Mouse (Mus musculus) testis, adult 2 months (tissue): ENCODE data around the gene Calml4. TPM values are rescaled to one million over a fixed set of nuclear protein-coding genes. Genes with fewer than 3 reads are reported as not detected.

ENCODE experiments used
- H3K27ac ChIP-seq: fragments of 200-500 bp; 2 replicates; pipeline ENCODE4 v1.5.1; 2012; ENCODE audit warnings: low read depth, low read length; ENCODE audit not compliant: control insufficient read depth, insufficient read depth
- H3K27me3 ChIP-seq: fragments of 200-500 bp; 2 replicates; pipeline ENCODE4 v1.6.1; 2012; ENCODE audit warnings: mild to moderate bottlenecking, low read length, moderate library complexity; ENCODE audit not compliant: control insufficient read depth, insufficient read depth
- H3K36me3 ChIP-seq: fragments of 200-500 bp; 2 replicates; pipeline ENCODE4 v1.6.1; 2012; ENCODE audit warnings: mild to moderate bottlenecking, low read length; ENCODE audit not compliant: control insufficient read depth, insufficient read depth
- H3K4me1 ChIP-seq: fragments of 200-500 bp; 2 replicates; pipeline ENCODE4 v1.6.1; 2012; ENCODE audit warnings: low read length; ENCODE audit not compliant: control insufficient read depth, insufficient read depth
- H3K4me3 ChIP-seq: fragments of 200-500 bp; 2 replicates; pipeline ENCODE4 v1.5.1; 2012; ENCODE audit warnings: low read depth, mild to moderate bottlenecking, low read length, moderate library complexity, mixed read lengths; ENCODE audit not compliant: control insufficient read depth
- CTCF ChIP-seq: fragments of 200-500 bp; IDR thresholded peaks from 2 replicates; pipeline ENCODE4 v1.5.1; 2012; ENCODE audit warnings: low read depth, mild to moderate bottlenecking, inconsistent platforms, low read length, moderate library complexity; ENCODE audit not compliant: control insufficient read depth, insufficient read depth, insufficient replicate concordance
- POLR2A ChIP-seq: fragments of 200-500 bp; IDR thresholded peaks from 2 replicates; pipeline ENCODE4 v1.6.1; 2012; ENCODE audit warnings: low read depth, mild to moderate bottlenecking, inconsistent platforms, low read length, moderate library complexity; ENCODE audit not compliant: control insufficient read depth
- polyA plus RNA-seq: library from polyadenylated mRNA; depleted of rRNA; stranded (reverse); fragments of >200 nt; gene quantifications from 2 replicates; pipeline ENCODE4 v1.2.3, GENCODE M21; 2012

The Calml4 gene
- polyA plus RNA-seq, 1 experiment = 5.2 TPM

- H3K4me3 ChIP-seq = no peak overlapping the region
- H3K4me1 ChIP-seq = peaks cover 14% of the 10 kb centered on the region
- no peak for TF ChIP-seq CTCF
- no peak for TF ChIP-seq POLR2A
- H3K27me3 ChIP-seq = no peaks in the 10 kb centered on the region
- H3K27ac ChIP-seq = no peak overlapping the region
- H3K36me3 ChIP-seq = no peaks in the 10 kb centered on the region; the same call in 1 of the 2 replicates
Observed at GRCm38 (mm10) chr9:62837611-62838010, 20.3 kb upstream of the Calml4 start.

- no peak for TF ChIP-seq POLR2A
- TF ChIP-seq CTCF = no peak
- Histone ChIP-seq H3K36me3 (no peaks in the 10 kb centered on the region; the same call in 1 of the 2 replicates), H3K27me3 (no peaks in the 10 kb centered on the region), H3K27ac (0 out of 2 replicates have a peak overlapping the region, but pooled peaks have one; percentile 12), H3K4me1 (peaks cover 14% of the 10 kb centered on the region), H3K4me3 (peak overlapping the region; percentile 92)
Observed at GRCm38 (mm10) chr9:62838146-62838505, 19.8 kb upstream of the Calml4 start.

GRCm38 (mm10) chr9:62838506-62839171, 19.2 kb upstream of the Calml4 start, which contains the start of gene Cln6:
TSS of gene Cln6 (plus strand) at chr9:62838785.
- Histone ChIP-seq H3K4me3 (peak within 1 kb of the TSS; percentile 92), H3K4me1 (peaks cover 14% of the 10 kb centered on the region), H3K27me3 (no peaks in the 10 kb centered on the region), H3K36me3 (no peaks in the 10 kb centered on the region; the same call in 1 of the 2 replicates), H3K27ac (peak within 1 kb of the TSS; percentile 55)
- TF ChIP-seq CTCF = no peak
- no peak for TF ChIP-seq POLR2A

DNA sequence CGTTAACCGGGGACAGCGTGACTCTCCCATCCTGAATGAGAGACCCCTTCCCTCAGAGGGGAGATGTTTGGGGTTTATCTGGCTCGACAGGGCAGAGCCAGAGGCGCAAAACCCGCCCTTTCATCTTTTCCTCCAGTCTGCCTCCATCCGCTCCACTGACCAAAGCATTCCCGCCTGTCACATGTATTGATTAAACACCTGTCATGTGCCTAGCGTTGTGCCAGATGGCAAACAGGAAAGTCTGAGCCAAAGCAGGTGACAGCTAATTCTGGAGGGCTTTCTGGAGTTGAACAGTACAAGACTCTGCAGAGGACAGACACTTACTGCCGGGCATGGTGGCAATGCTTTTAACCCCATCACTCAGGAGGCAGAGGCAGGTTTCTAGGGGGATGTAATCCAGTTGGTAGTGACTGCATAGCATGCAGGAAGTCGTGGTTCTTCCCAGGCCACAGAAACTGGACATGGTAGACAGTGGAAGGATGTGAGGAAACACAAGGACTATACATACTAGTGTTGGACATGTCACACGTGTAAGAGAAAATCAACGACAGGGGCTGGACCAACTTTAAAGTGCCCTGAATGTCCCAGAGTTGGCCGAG, 18.6 kb upstream of the Calml4 start:
- peak overlapping the region; percentile 55 for H3K27ac ChIP-seq
- no peaks in the 10 kb centered on the region; the same call in 1 of the 2 replicates for H3K36me3 ChIP-seq
- peak overlapping the region; percentile 92 for H3K4me3 ChIP-seq
- TF ChIP-seq CTCF (no peak), POLR2A (no peak)
- no peaks in the 10 kb centered on the region for H3K27me3 ChIP-seq
- H3K4me1 ChIP-seq = peaks cover 14% of the 10 kb centered on the region

DNA sequence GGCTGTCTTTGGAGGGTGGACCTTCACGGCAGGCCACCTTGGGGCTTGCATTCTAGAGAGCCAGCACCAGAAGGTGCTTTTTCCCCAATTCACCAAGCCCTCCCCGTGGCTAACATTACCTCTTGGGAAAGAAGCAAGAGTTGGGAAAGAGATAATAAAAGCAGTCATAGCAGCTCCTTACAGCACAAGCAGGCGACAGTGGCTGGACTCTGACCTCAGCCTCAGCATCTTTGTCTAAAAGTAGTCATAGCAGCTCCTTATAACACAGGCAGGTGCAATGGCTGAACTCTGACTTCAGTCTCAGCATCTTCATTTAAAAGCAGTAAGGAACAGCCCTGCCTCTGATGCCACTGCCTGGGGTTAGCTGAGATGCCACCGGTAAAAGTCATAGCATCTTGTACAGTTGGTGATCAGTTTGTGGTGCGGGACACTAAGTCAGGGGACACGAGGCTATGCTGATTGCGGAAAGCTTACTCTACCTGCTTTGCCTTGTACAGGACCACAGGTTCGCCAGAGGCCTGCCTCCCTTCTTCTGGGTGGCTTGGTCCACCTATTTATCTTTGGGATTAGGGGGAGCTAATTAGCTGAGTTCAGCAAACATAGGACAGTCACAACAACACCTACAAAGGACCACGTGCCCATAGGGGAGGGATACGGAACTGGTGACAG, 14.4 kb upstream of the Calml4 start:
- Histone ChIP-seq H3K27ac (no peak overlapping the region), H3K36me3 (no peaks in the 10 kb centered on the region; the same call in 1 of the 2 replicates), H3K4me1 (peaks cover 7% of the 10 kb centered on the region), H3K27me3 (no peaks in the 10 kb centered on the region), H3K4me3 (no peak overlapping the region)
- TF ChIP-seq POLR2A = no peak
- no peak for TF ChIP-seq CTCF

DNA sequence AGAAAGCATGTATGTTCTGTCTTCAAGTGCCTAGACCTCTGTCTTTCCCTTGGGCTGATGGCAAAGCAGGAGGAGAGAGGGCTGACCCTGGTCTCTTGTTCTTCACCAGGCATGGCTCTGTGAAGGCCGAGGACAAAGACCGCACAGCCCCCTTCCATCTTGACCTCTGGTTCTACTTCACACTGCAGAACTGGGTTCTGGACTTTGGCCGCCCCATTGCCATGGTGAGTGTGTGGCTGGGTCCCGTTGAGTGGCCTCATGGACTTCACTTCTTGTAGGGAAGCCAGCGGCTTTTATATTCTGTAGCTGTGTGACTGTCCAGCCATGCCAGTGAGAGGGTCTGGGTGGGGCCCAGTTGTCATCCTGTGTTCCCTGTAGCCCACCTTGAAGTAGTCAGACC, 13.4 kb upstream of the Calml4 start:
- H3K27ac ChIP-seq = no peak overlapping the region
- TF ChIP-seq POLR2A = no peak
- no peak for TF ChIP-seq CTCF
- H3K4me3 ChIP-seq = no peak overlapping the region
- peaks cover 1% of the 10 kb centered on the region; the same call in 1 of the 2 replicates for H3K4me1 ChIP-seq
- no peaks in the 10 kb centered on the region for H3K27me3 ChIP-seq
- no peaks in the 10 kb centered on the region; the same call in 1 of the 2 replicates for H3K36me3 ChIP-seq

GRCm38 (mm10) chr9:62847694-62848093, 10.2 kb upstream of the Calml4 start:
- TF ChIP-seq CTCF = peak; percentile 97
- no peak for TF ChIP-seq POLR2A
- H3K4me1 ChIP-seq = no peaks in the 10 kb centered on the region
- H3K4me3 ChIP-seq = no peak overlapping the region
- H3K27ac ChIP-seq = no peak overlapping the region
- H3K27me3 ChIP-seq = no peaks in the 10 kb centered on the region
- H3K36me3 ChIP-seq = no peaks in the 10 kb centered on the region; the same call in 1 of the 2 replicates
